Mouse (Mus musculus) urinary bladder, postnatal 4 days (tissue): ENCODE data around the gene Leng9.

ENCODE experiments used
- DNase-seq, 2 experiments: peaks; one replicate each; pipeline ENCODE4 v3.0.0; 2021 to 2022; ENCODE audit warnings: low spot score in 2 of 2

Leng9 gene

DNA sequence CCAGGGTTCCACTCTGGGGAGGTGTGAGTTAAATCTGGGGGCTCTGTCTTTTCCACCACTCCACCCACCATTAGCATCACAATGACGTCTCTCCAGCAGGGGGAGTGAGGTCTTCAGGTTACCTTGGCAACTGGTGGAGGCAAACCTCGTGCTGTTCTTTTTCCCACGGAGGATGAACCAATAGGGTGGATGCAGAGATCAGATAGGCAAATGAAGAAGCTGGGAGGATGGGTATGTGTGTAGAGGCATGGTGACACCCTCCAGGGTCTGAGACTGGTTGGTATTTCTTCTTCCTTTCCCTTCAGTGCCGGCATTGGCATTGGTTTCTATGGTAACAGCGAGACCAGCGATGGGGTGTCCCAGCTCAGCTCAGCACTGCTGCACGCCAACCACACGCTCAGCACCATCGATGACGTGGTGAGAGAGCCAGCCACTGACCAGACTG lies 25.8 kb downstream of the Leng9 start:
- DNase-seq, result no peak

DNA sequence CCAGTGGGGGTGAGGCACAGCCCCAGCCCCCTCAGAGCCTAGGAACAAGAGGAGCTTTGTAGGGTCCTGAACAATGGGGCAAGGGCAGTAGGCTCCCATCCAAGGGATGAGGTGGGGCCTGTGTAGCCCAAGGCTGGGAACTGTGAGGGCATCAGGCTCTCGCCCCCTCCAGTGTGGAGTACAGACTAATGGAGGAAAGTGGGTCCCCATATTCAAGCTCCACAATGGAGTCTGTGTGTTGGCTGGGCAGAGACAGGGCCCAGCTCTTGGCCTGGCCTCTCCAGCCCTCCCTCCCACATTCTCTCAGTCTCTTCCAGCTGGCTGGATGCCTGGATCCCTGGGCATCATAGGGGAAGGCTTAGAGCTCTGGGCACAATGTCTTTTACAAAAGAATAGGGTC lies 26.4 kb downstream of the Leng9 start:
- no peak for DNase-seq

DNA sequence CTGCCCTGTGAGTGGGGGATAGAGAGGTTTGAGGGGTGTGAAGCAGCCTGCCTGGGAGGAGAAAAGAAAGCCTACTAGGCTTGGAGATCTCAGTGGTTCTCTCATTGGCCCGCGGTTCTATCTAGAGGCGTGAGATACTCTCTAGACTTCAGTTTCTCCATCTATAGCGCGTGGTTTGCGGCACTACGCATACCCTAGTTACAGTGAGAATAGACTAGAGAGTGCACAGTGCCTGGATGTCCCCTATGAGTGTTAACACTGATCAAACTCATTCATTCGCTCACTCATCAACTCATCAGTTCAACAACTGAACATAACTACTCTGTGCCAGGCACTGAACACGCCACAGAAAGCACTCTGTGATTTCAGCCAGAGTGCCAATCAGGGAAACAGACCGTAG lies 27.4 kb downstream of the Leng9 start:
- DNase-seq, result no peak

DNA sequence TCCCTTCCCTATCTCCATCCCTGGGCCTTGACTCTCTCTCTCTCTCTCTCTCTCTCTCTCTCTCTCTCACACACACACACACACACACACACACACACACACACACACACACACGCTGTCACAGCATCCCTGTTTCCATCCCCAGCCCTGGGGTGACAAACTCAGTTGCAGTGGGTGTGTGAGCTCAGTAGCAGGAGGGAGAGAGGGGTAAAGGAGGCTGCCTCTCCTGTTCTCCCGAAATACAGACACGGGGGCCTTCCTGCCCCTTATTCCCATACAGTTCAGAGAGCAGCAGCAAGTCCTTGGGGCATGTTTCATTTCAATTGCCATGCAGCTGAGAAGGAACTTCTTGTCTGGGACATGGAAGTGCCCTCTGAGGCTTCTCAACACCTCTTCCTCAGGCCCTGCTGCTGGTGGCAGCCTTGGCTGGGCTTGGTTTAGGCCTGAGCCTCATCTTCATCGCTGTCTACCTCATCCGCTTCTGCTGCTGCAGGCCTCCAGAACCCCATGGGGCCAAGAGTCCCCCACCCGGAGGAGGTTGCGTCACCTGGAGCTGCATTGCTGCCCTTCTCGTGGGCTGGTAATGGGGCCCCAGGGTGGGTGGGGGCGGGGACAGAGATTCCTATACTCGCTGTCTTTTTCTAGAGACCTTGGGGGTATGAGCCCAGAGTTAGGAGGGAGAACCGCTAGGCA lies 28.0 kb downstream of the Leng9 start:
- DNase-seq, result no peak

DNA sequence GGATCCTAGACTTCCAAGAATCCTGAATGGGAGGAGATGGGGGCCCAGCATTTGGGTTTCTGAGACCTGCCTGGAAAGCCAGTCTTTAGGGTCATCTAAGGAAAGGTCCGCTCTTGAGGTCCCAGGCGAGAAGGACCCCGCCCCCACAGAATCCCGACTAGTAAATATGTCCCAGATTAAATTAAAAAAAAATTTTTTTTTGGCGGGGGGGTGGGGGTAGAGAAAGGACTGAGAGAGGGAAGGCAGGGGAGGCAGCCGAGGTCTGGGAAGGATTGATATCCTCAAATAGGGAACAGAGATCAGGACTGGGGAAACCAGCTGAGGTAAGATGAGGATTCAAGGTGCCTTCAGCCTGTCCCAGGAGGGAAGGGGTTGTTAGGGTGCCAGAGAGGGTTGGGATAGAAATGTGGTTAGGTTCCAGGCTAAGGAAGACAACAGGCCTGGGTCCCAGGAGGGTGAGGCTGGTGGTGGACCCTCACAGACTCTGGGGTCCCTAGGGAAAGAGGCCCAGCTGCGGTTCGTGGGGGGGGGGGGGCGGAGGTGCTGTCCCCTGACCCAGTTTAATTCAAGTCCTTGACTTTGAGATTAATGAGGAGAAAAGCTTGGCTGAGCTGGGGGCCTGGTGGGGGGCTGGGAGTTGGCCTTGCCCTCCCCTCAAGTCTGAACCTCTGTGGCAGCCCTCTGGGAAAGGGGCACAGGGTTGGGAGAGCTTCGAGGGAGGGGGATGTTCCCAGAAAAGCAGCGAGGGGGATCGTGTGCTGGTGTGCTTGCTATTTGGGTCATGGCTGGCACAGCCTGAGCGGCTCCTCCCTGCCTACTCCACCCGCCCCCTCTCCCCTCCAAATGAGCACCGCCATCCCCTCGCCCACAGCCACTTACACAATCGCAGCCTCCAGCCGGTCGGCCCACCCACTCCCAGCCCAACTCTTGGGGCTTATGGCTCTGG lies 29.9 kb downstream of the Leng9 start:
- no peak for DNase-seq

DNA sequence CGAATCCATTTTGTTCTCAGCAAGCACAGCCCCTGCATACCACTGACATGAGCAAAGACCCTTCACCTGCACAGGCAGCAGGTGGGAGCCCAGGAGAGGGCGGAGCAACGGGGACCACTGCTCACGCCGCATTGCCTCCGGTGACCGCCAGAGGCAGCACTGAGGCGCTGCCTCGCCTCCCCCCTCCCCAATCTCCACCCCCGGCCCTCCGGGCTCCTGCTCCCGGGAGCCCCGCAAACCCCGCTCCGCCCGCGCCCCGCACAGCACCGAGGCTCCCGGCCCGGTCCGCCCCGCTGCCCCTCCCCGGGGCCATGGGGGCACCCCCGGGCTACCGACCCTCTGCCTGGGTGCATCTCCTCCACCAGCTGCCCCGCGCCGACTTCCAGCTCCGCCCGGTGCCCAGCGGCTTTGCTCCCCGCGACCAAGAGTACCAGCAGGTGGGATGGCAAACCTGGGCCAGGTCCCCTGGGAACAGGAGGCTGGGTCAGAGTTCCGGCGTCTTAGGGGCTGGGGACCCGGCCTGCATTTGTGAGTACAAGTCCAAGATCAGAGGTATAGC lies 30.8 kb downstream of the Leng9 start, which contains the start of gene Ttyh1:
Gene Ttyh1, plus strand, starts transcription at position 65 of the 559 bp plus-strand sequence.
- no peak for DNase-seq

DNA sequence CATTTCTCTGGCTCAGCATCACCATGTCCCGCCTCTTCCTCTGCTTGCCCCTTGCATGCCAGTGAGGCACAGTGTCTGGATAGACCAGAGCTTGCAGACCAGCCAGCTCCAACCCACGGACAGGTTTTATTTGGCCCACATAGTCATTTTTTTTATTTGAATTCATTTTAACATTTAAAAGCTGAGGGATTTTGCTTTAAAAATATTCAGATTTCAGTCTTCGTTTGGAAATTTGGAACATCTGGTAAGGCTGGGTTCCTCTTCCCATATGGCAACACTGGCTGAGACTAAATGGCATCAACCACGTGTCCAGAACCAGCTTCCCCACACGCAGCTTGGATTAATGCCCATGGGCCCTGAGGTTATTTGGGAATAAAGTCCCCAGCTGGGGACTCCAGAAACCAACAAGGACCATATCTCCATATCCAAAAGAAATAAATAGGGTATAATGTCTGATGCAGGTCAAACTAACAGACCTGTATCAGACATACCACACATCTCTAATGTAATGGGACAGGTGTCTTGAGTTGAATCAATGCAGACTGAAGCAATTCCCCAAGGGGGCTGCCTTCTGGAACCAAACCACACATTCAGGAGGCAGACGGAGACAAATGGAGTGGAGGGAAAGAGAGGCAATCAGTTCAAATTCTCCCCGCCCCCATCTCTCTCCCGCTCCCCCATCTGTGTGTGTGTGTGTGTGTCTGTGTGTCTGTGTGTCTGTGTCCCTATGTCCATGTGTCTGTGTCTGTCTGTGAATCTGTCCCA lies 32.9 kb downstream of the Leng9 start:
- no peak for DNase-seq

DNA sequence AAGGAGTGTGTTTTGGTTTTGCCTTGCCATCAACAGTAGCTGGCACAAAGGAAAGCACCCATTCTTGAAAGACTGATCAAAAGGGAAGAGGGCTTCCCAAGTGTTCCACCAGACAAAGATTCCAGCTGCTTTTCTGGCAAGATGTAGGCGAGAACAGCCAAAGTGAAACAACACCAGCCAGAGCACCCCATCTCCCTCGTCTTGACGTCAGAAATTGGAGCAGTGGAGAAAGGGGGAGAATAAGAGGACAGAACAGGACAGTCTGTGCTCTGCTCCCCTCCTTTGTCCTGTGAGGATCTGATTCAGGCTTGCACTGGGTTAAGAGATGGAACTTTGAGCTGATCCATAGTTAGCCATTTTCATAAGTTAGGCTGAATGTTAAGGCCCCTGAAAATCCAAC lies 38.4 kb downstream of the Leng9 start:
- DNase-seq, result no peak

DNA sequence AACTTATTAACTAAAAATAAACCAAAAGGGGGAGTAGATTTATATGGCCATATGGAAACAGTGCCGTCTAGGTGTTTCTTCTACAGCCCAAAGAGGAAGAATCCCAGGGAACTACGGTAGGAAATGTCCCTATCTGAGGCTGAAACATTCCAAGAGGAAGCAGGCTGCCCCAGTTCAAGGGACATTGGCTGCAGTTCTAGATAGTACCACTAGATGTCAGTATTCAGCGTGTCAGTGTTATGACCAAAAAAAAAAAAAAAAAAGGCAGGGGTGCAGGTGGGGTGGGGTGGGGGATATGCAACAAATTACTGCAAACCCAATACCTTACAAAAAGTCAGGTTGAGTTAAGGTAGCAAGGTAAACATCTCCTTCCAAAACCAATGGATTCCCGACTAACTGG lies 46.8 kb downstream of the Leng9 start:
- no peak for DNase-seq

DNA sequence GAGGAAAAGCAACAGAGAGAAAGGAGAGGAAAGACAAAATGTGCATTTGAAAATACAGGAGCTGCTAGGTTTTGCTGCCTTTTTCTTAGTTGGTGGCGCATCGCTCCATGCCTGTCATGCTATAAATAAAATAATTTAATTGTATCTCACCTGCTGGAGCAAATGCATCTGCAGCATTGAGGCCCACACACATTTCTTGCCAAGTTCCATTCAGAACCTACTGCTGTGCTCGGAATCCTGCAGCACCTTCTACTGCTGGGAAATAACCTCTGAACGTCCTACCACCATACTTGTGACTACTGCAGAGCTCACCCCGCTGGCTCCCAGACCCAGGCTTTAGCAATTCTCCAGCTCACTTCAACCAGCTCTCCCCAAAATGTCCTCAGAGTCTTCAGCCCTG lies 49.0 kb downstream of the Leng9 start:
- DNase-seq, result no peak

DNA sequence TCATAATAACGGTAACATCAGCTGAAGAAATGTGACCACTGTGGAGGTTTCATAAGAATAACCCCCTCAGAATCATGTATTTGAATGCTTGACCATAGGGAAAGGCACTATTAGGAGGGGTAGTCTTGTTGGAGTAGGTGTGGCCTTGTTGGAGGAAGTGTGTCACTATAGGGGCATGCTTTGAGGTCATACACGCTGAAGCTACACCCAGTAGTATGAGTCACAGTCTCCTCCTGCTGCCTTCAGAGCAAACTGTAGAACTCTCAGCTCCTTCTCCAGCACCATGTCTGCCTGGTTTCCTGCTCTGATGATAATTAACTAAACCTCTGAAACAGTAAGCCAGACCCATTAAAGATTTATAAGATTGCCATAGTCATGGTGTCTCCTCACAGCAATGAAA lies 51.3 kb downstream of the Leng9 start:
- no peak for DNase-seq

DNA sequence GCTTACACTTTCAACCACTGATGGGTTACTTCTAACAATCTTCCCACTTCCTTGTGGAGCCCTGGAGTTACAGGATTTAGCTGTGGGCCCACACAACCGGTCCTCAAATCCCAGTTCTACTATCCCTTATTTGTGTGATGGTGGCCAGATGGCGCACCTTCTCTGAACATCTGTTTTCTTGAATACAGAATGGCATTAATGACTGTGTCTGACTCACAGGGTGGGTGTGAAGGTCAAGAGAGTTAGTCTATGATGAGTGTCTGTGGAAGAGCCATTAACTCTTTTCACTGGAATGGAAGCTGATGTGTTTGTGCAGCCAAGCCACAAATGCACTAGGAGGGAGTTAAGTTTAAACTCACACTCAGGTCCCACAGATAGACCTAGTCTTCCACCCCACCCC lies 51.9 kb downstream of the Leng9 start:
- no peak for DNase-seq
